Mouse (Mus musculus) ES-CJ7 (cell line): ENCODE data around the gene Krt83.

Source experiments
- DNase-seq: peaks from one replicate; pipeline ENCODE4 v3.0.0; 2011; ENCODE audit warnings: low read depth, low spot score

Gene Krt83

GRCm38 (mm10) chr15:101479007-101479665 is 12.2 kb downstream of the Krt83 start:
- peak; percentile 41 for DNase-seq

GRCm38 (mm10) chr15:101472952-101473528 is 18.3 kb downstream of the Krt83 start, which contains the start of gene Krt86:
TSS of gene Krt86 (plus strand) at chr15:101473478.
- DNase-seq: peak; percentile 28

GRCm38 (mm10) chr15:101469093-101469492 is 22.2 kb downstream of the Krt83 start:
- no peak for DNase-seq

- no peak for DNase-seq
These were observed 27.7 kb downstream of the Krt83 start, which contains the start of gene Krt81 for GRCm38 (mm10) chr15:101463651-101464050. TSS of gene Krt81 (minus strand) at chr15:101463751.

GRCm38 (mm10) chr15:101459283-101459682 is 32.0 kb downstream of the Krt83 start:
- DNase-seq: peak; percentile 12

GRCm38 (mm10) chr15:101458361-101458930 is 32.9 kb downstream of the Krt83 start:
- no peak for DNase-seq

GRCm38 (mm10) chr15:101455891-101456290 is 35.4 kb downstream of the Krt83 start:
- DNase-seq: peak; percentile 15

- no peak for DNase-seq
These were observed 36.0 kb downstream of the Krt83 start for GRCm38 (mm10) chr15:101455292-101455691.

- no peak for DNase-seq
These were observed 36.5 kb downstream of the Krt83 start for GRCm38 (mm10) chr15:101454774-101455173.

- peak; percentile 81 for DNase-seq
These were observed 38.1 kb downstream of the Krt83 start for GRCm38 (mm10) chr15:101453093-101453736.

- no peak for DNase-seq
These were observed 43.9 kb downstream of the Krt83 start, which contains the start of gene Krt88 for GRCm38 (mm10) chr15:101447444-101447843. TSS of gene Krt88 (plus strand) at chr15:101447744.

- DNase-seq: no peak
These were observed 44.7 kb downstream of the Krt83 start for GRCm38 (mm10) chr15:101446572-101446971.

- no peak for DNase-seq
These were observed 50.5 kb downstream of the Krt83 start for GRCm38 (mm10) chr15:101440837-101441236.

GRCm38 (mm10) chr15:101438555-101438954 is 52.8 kb downstream of the Krt83 start, which contains the start of gene Krt87:
TSS of gene Krt87 (minus strand) at chr15:101438804.
- no peak for DNase-seq

GRCm38 (mm10) chr15:101436611-101437010 is 54.7 kb downstream of the Krt83 start:
- DNase-seq: no peak
